Mouse (Mus musculus): ENCODE results near the gene Ankrd16. TPM values are rescaled to one million over a fixed set of nuclear protein-coding genes. Genes with fewer than 3 reads are reported as not detected.
A peak's percentile ranks its signal among the peaks of the same experiment; 100 is the strongest.

Ankrd16 gene
- polyA plus RNA-seq, 1 experiment from 2014 or later, result 33.2 TPM

- ATAC-seq (replicated peaks; ENCODE audit: low FRiP score), result no peak
- H3K4me1 ChIP-seq (replicated peaks; ENCODE audit: control insufficient read depth, insufficient read depth, low read length), result no peaks in the 10 kb centered on the region
- no peaks in the 10 kb centered on the region for H3K9me3 ChIP-seq (ENCODE audit: control insufficient read depth, low read length)
- DNase-seq (ENCODE audit: low spot score), result no peak
- H3K9ac ChIP-seq (ENCODE audit: low read length), result no peak overlapping the region
- no peak overlapping the region for H3K4me3 ChIP-seq (ENCODE audit: low read depth, low read length)
- 71% methylated on average over 5 of the region's 5 CpGs for WGBS
- no peaks in the 10 kb centered on the region for H3K27me3 ChIP-seq (ENCODE audit: control insufficient read depth, insufficient read depth, low read length)
- no peak overlapping the region for H3K4me2 ChIP-seq (ENCODE audit: low read depth, low read length, severe bottlenecking)
- peaks cover 17% of the 10 kb centered on the region; the same call in 1 of the 2 replicates for H3K36me3 ChIP-seq (ENCODE audit: control insufficient read depth, insufficient read depth, low read length)
- H3K27ac ChIP-seq (ENCODE audit: low read depth, low read length), result no peak overlapping the region
Measured at GRCm38 (mm10) chr2:11766485-11767160, 11.1 kb upstream of the Ankrd16 start.

- no peak overlapping the region for H3K4me3 ChIP-seq (ENCODE audit: low read depth, low read length)
- H3K27ac ChIP-seq (ENCODE audit: low read depth, low read length), result no peak overlapping the region
- no peaks in the 10 kb centered on the region for H3K9me3 ChIP-seq (ENCODE audit: control insufficient read depth, low read length)
- ATAC-seq (replicated peaks; ENCODE audit: low FRiP score) (no peak), DNase-seq (ENCODE audit: low spot score) (no peak)
- no peak overlapping the region for H3K9ac ChIP-seq (ENCODE audit: low read length)
- H3K36me3 ChIP-seq (ENCODE audit: control insufficient read depth, insufficient read depth, low read length), result peaks cover 17% of the 10 kb centered on the region; the same call in 1 of the 2 replicates
- no peaks in the 10 kb centered on the region for H3K27me3 ChIP-seq (ENCODE audit: control insufficient read depth, insufficient read depth, low read length)
- H3K4me2 ChIP-seq (ENCODE audit: low read depth, low read length, severe bottlenecking), result no peak overlapping the region
- no peaks in the 10 kb centered on the region for H3K4me1 ChIP-seq (replicated peaks; ENCODE audit: control insufficient read depth, insufficient read depth, low read length)
- 75% methylated on average over 10 of the region's 10 CpGs for WGBS
Measured at GRCm38 (mm10) chr2:11767161-11767545, 10.5 kb upstream of the Ankrd16 start.

GRCm38 (mm10) chr2:11771701-11772100, 6.0 kb upstream of the Ankrd16 start:
- 95% methylated on average over 4 of the region's 4 CpGs for WGBS
- no peak overlapping the region for H3K4me3 ChIP-seq (ENCODE audit: low read depth, low read length)

GRCm38 (mm10) chr2:11772401-11772800, 5.3 kb upstream of the Ankrd16 start:
- H3K4me1 ChIP-seq (replicated peaks; ENCODE audit: control insufficient read depth, insufficient read depth, low read length), result 0 out of 2 replicates have a peak, but pooled peaks cover 2% of the 10 kb centered on the region
- H3K9me3 ChIP-seq (ENCODE audit: control insufficient read depth, low read length), result no peaks in the 10 kb centered on the region
- no peak for ATAC-seq (replicated peaks; ENCODE audit: low FRiP score)
- H3K9ac ChIP-seq (ENCODE audit: low read length), result no peak overlapping the region
- no peak overlapping the region for H3K4me3 ChIP-seq (ENCODE audit: low read depth, low read length)
- peaks cover under 1% of the 10 kb centered on the region; the same call in 1 of the 2 replicates for H3K36me3 ChIP-seq (ENCODE audit: control insufficient read depth, insufficient read depth, low read length)
- no peak for DNase-seq (ENCODE audit: low spot score)
- H3K27me3 ChIP-seq (ENCODE audit: control insufficient read depth, insufficient read depth, low read length), result no peaks in the 10 kb centered on the region
- H3K27ac ChIP-seq (ENCODE audit: low read depth, low read length), result no peak overlapping the region
- no peak overlapping the region for H3K4me2 ChIP-seq (ENCODE audit: low read depth, low read length, severe bottlenecking)
- WGBS, result 89% methylated on average over 4 of the region's 4 CpGs

More at GRCm38 (mm10) chr2:11771701-11772100, 6.0 kb upstream of the Ankrd16 start:
- DNase-seq (ENCODE audit: low spot score), result no peak
- no peak overlapping the region for H3K27ac ChIP-seq (ENCODE audit: low read depth, low read length)
- peaks cover 4% of the 10 kb centered on the region; the same call in 1 of the 2 replicates for H3K36me3 ChIP-seq (ENCODE audit: control insufficient read depth, insufficient read depth, low read length)
- no peaks in the 10 kb centered on the region for H3K9me3 ChIP-seq (ENCODE audit: control insufficient read depth, low read length)
- no peak for ATAC-seq (replicated peaks; ENCODE audit: low FRiP score)
- no peaks in the 10 kb centered on the region for H3K27me3 ChIP-seq (ENCODE audit: control insufficient read depth, insufficient read depth, low read length)
- no peak overlapping the region for H3K4me2 ChIP-seq (ENCODE audit: low read depth, low read length, severe bottlenecking)
- no peak overlapping the region for H3K9ac ChIP-seq (ENCODE audit: low read length)
- 0 out of 2 replicates have a peak, but pooled peaks cover 2% of the 10 kb centered on the region for H3K4me1 ChIP-seq (replicated peaks; ENCODE audit: control insufficient read depth, insufficient read depth, low read length)

- DNase-seq (ENCODE audit: low spot score) (no peak), ATAC-seq (replicated peaks; ENCODE audit: low FRiP score) (no peak)
- H3K4me2 ChIP-seq (ENCODE audit: low read depth, low read length, severe bottlenecking), result no peak overlapping the region
- WGBS, result 89% methylated on average over 10 of the region's 10 CpGs
- H3K9ac ChIP-seq (ENCODE audit: low read length), result no peak overlapping the region
- H3K27ac ChIP-seq (ENCODE audit: low read depth, low read length), result no peak overlapping the region
- no peak overlapping the region for H3K4me3 ChIP-seq (ENCODE audit: low read depth, low read length)
- H3K36me3 ChIP-seq (ENCODE audit: control insufficient read depth, insufficient read depth, low read length), result no peaks in the 10 kb centered on the region
- H3K9me3 ChIP-seq (ENCODE audit: control insufficient read depth, low read length), result no peaks in the 10 kb centered on the region
- no peaks in the 10 kb centered on the region for H3K27me3 ChIP-seq (ENCODE audit: control insufficient read depth, insufficient read depth, low read length)
- peaks cover 2% of the 10 kb centered on the region; the same call in 1 of the 2 replicates for H3K4me1 ChIP-seq (replicated peaks; ENCODE audit: control insufficient read depth, insufficient read depth, low read length)
Measured at GRCm38 (mm10) chr2:11774426-11774825, 3.2 kb upstream of the Ankrd16 start.

GRCm38 (mm10) chr2:11775121-11775520, 2.6 kb upstream of the Ankrd16 start:
- Histone ChIP-seq H3K4me2 (ENCODE audit: low read depth, low read length, severe bottlenecking) (no peak overlapping the region), H3K9ac (ENCODE audit: low read length) (no peak overlapping the region), H3K4me3 (ENCODE audit: low read depth, low read length) (no peak overlapping the region), H3K27me3 (ENCODE audit: control insufficient read depth, insufficient read depth, low read length) (no peaks in the 10 kb centered on the region), H3K27ac (ENCODE audit: low read depth, low read length) (no peak overlapping the region), H3K36me3 (ENCODE audit: control insufficient read depth, insufficient read depth, low read length) (no peaks in the 10 kb centered on the region), H3K9me3 (ENCODE audit: control insufficient read depth, low read length) (no peaks in the 10 kb centered on the region), H3K4me1 (replicated peaks; ENCODE audit: control insufficient read depth, insufficient read depth, low read length) (peaks cover 2% of the 10 kb centered on the region; the same call in 1 of the 2 replicates)
- DNase-seq (ENCODE audit: low spot score) (no peak), ATAC-seq (replicated peaks; ENCODE audit: low FRiP score) (no peak)
- WGBS, result 87% methylated on average over 5 of the region's 5 CpGs

GRCm38 (mm10) chr2:11776415-11776814, 1.3 kb upstream of the Ankrd16 start:
- DNase-seq (ENCODE audit: low spot score), result no peak
- Histone ChIP-seq H3K9me3 (ENCODE audit: control insufficient read depth, low read length) (no peaks in the 10 kb centered on the region), H3K4me3 (ENCODE audit: low read depth, low read length) (peak overlapping the region; percentile 81), H3K36me3 (ENCODE audit: control insufficient read depth, insufficient read depth, low read length) (0 out of 2 replicates have a peak, but pooled peaks cover 2% of the 10 kb centered on the region), H3K9ac (ENCODE audit: low read length) (peak overlapping the region; percentile 76), H3K4me1 (replicated peaks; ENCODE audit: control insufficient read depth, insufficient read depth, low read length) (peaks cover 2% of the 10 kb centered on the region; the same call in 1 of the 2 replicates), H3K27me3 (ENCODE audit: control insufficient read depth, insufficient read depth, low read length) (no peaks in the 10 kb centered on the region), H3K4me2 (ENCODE audit: low read depth, low read length, severe bottlenecking) (peak overlapping the region; percentile 83), H3K27ac (ENCODE audit: low read depth, low read length) (no peak overlapping the region)
- 55% methylated on average over 8 of the region's 8 CpGs for WGBS
- no peak for ATAC-seq (replicated peaks; ENCODE audit: low FRiP score)

GRCm38 (mm10) chr2:11778087-11778823, 579 bp downstream of the Ankrd16 start:
- no peaks in the 10 kb centered on the region for H3K27me3 ChIP-seq (ENCODE audit: control insufficient read depth, insufficient read depth, low read length)
- WGBS, result under 1% methylated on average over 43 of the region's 43 CpGs
- peak overlapping the region; percentile 81 for H3K4me3 ChIP-seq (ENCODE audit: low read depth, low read length)
- ATAC-seq (replicated peaks; ENCODE audit: low FRiP score) (peak; percentile 88), DNase-seq (ENCODE audit: low spot score) (peak; percentile 91)
- H3K9ac ChIP-seq (ENCODE audit: low read length), result peak overlapping the region; percentile 82
- H3K27ac ChIP-seq (ENCODE audit: low read depth, low read length), result peak overlapping the region; percentile 90
- peaks cover 2% of the 10 kb centered on the region; the same call in 1 of the 2 replicates for H3K4me1 ChIP-seq (replicated peaks; ENCODE audit: control insufficient read depth, insufficient read depth, low read length)
- H3K4me2 ChIP-seq (ENCODE audit: low read depth, low read length, severe bottlenecking), result peak overlapping the region; percentile 82
- no peaks in the 10 kb centered on the region for H3K9me3 ChIP-seq (ENCODE audit: control insufficient read depth, low read length)
- H3K36me3 ChIP-seq (ENCODE audit: control insufficient read depth, insufficient read depth, low read length), result peaks cover 10% of the 10 kb centered on the region; the same call in 1 of the 2 replicates

All from forebrain, embryonic 11.5 days (tissue).